Mouse (Mus musculus) frontal cortex, postnatal 36 days (tissue): ENCODE results near the gene Brpf1.

Experiments used
- DNase-seq, 2 experiments: peaks; one replicate each; pipeline ENCODE4 v3.0.0; 2022; ENCODE audit warnings: low spot score in 2 of 2

The Brpf1 gene

GRCm38 (mm10) chr6:113306986-113307349 is at the start of gene Brpf1:
Gene Brpf1 (plus strand): TSS chr6:113307137.
- no peak for DNase-seq

- DNase-seq = no peak
These were observed 45.6 kb upstream of the Brpf1 start for GRCm38 (mm10) chr6:113261174-113261858.

DNA sequence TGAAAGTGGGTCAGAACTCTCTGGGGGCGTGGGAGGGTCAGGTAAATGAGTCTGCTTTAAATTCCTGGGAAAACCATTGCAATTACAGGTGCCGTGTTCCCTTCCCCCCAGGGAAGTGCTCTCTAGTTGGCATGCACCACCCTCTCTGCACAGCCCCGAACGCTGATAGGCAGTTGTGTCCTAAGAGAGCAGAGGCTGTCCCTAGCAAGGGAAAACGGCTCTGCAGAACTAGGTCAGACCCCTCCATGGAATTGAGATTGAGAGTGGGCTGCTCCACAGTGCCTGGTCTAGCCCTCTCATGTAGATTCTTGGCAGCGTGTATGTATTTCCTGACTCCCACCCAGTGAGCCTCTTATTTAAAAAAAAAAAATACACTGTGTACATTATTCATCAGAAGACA is 43.4 kb upstream of the Brpf1 start:
- no peak for DNase-seq

DNA sequence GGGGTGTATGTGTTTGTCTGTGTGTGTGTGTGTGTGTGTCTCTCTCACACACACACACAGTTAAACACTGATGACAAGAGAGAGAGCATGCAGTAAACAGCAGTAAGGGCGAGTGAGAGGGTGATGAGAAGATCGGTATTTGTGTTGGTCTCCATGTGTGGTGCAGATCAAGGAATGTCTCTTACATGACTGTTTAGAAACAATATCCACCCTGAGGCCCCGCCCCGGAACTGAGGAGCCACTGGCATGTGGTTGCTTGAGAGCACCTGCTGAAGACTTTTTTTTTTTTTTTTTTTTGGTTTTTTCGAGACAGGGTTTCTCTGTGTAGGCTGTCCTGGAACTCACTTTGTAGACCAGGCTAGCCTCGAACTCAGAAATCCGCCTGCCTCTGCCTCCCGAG is 42.5 kb upstream of the Brpf1 start:
- DNase-seq = no peak

GRCm38 (mm10) chr6:113266996-113267655 is 39.8 kb upstream of the Brpf1 start:
- peak in 1 of 2 experiments; percentile 9 for DNase-seq

DNA sequence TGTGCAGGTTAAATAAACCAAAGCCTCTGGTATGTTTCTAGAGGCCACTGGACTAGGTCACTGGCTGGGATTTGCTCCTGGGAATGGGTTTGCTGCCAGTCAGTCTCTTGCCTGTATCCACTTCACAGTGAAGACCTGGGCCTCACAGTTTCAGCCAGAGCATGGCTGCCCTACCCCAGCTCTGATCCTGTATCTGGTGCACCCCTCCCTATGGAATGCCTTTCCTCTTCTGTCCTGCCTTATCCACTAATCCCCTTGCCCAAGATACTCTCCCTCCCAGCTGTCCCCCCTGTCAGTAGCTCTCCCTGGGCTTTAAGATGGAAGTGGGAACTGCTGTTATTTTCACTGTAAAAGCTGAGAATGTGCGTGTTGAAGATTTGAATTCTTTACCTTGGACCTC is 38.9 kb upstream of the Brpf1 start:
- DNase-seq = no peak

GRCm38 (mm10) chr6:113272365-113272764 is 34.6 kb upstream of the Brpf1 start:
- no peak for DNase-seq

GRCm38 (mm10) chr6:113276846-113277245 is 30.1 kb upstream of the Brpf1 start:
- peak; percentile 35 to 66 for DNase-seq

GRCm38 (mm10) chr6:113281676-113282075 is 25.3 kb upstream of the Brpf1 start:
- DNase-seq = no peak

GRCm38 (mm10) chr6:113282101-113282802 is 24.7 kb upstream of the Brpf1 start, which contains the start of gene Cpne9:
Gene Cpne9 (plus strand): TSS chr6:113282307.
- DNase-seq = peak in 1 of 2 experiments; percentile 53

- peak in 1 of 2 experiments; percentile 25 for DNase-seq
These were observed 24.0 kb upstream of the Brpf1 start for GRCm38 (mm10) chr6:113282969-113283368.

DNA sequence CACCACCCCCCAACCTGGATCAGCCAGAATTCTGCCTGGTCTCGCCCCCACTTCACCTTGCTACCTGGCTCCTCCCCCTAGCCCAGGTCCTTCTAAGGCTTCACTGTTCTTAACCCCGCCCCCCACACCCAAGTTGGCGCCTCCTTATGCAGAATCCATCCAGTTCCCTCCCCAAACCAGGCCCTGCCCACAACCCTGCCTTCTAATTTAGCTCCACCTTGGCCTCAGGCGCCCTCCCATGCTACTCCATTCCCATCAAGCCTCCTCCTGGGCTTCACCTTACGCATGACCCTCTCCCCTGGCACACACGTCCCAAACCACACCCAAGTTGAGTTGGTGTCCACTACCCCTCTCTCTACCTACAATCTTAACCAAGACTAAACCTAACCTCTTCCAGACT is 23.4 kb upstream of the Brpf1 start:
- no peak for DNase-seq

DNA sequence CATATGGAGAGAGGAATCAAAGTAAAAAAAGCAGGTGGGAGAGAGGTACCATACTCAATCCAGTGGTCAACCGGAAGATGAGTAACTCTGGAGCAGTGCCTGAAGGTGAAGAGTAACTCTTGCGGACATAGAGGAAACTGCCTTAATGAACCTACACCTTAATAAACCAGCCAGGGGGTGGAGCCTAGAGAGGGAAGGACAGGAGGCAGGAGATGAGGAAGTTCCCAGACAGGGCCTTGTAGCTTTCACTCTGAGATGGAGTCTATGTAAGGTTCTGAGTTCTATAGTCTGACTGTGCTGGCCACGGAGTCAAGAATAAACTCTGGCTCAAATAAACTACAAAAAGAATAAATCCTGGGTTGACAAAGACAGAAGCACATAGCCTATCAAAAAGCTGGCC is 22.0 kb upstream of the Brpf1 start:
- DNase-seq = no peak

DNA sequence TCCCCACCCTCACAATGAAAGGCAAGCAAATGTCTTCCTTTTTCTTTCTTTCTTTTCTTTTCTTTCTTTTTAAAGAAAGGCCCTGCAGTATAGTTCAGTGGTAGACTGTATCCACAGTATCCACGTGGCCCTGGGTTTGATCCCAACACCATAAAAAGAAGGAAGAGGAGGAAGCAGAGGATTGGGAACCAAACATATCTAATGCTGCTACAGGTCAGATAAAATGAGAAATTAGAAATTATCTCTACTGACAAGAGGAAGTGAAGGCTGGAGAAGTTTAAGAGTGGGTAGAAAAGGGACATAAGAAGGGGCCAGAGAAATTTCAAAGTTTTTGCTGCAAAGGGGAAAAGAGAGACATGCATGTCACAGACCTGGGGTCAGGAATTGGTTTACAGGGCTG is 20.6 kb upstream of the Brpf1 start:
- DNase-seq = no peak

GRCm38 (mm10) chr6:113287236-113287635 is 19.7 kb upstream of the Brpf1 start:
- DNase-seq = peak; percentile 62 to 76

DNA sequence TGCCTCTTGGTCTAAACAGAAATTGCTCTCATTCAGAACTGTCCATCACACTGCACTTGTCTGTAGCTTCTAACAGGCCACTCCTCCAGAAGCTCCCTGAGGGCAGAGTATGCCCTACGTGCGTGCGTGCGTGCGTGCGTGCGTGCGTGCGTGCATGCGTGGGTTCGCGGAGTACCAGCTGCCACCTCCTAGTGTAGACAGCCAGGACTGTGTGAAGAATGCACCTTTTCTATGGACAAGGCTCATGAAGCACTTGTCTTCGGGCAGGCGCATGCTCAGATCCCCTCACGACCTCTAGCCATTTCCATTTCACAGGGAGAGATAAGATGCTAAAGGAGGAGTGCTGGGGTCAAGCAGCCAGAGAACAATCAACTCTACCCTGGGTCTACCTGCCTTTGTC is 17.6 kb upstream of the Brpf1 start:
- DNase-seq = no peak

DNA sequence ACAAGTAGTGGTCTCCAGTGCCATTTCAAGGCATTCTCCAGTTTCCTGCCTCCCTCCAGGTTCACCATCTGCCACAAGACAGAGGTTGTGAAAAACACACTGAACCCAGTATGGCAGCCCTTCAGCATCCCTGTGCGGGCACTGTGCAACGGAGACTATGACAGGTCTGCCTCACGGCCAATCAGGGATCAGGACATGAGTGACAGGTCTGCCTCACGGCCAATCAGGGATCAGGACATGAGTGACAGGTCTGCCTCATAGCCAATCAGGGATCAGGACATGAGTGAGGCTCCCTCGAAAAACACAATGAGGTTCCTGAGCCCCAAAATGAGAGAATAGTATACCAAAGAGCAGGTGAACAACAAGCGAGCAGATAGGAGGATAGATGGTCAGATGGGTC is 16.6 kb upstream of the Brpf1 start:
- DNase-seq = no peak

- no peak for DNase-seq
These were observed 14.0 kb upstream of the Brpf1 start for GRCm38 (mm10) chr6:113292938-113293337.

- no peak for DNase-seq
These were observed 10.9 kb upstream of the Brpf1 start for GRCm38 (mm10) chr6:113296046-113296445.

GRCm38 (mm10) chr6:113296639-113297038 is 10.3 kb upstream of the Brpf1 start:
- DNase-seq = no peak

DNA sequence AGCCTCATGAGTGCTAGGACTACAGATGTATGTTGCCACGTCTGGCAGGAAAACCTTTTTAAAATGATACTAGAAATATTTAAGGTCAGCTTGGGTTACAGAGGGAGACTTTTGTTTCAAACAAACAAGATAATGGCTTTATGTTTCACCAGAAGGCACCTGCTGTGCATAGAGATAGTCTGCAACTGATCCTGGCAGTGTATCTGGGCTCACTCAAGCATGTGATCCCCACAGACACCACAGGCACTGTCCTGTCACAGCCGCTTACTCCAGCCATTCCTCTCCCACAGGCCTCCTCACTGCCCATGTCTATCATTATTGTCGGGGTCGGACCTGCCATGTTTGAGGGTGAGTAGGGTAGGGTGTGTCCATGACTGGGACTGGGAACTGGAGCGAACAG is 5.6 kb upstream of the Brpf1 start:
- no peak for DNase-seq

DNA sequence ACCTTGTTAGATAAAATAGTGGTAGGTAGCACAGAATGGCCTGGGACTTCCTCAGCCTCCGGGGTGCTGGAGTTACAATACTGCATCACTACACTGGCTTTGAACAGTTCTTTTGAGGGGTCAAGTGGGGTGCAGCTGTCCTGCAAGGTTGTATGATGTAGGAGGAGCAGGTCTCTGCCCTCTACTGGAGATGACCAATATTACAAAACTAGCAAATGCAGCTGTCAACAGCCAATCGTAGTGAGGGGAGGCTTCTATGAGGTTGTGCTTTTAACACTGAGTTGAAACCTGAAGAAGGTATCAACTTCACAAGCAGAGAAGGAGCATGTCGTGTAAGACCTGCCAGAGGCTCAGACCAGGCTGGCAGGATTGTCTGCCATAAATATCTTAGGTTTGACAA is 4.7 kb upstream of the Brpf1 start:
- no peak for DNase-seq
